Mouse (Mus musculus): ENCODE data around the gene Msl2.

DNA sequence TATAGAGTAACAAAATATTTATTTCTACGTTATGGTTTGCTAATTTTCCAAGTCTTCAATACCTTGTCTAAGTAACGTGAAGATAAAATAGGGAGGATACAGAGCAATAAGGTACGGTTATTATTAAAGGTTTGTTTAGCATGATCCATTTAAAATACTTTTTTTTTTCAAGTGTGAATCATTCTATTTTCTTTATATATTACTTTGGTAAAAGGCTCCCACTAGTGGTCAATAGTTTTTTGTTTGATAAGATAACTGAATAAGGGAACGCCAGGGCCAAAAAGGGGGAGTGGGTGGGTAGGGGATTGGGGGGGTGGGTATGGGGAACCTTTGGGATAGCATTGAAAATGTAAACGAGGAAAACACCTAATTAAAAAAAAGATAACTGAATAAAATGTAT lies 79.0 kb downstream of the Msl2 start:
- TF ChIP-seq CTCF (conservative IDR thresholded peaks at IDR 0.05; ENCODE audit: low read length) (no peak), NANOG (IDR thresholded peaks at IDR 0.05; ENCODE audit: borderline replicate concordance, low read length) (no peak)
